Mouse (Mus musculus) testis, adult 2 months (tissue): ENCODE measurements around the gene Sf3b4. TPM values are rescaled to one million over a fixed set of nuclear protein-coding genes. Genes with fewer than 3 reads are reported as not detected.
"Not testable (repeated sequence)": the region's sequence is repeated elsewhere in the genome, so short reads cannot be mapped to it uniquely, and the experiment has no call there.

ENCODE experiments used
- H3K27ac ChIP-seq: fragments of 200-500 bp; 2 replicates; pipeline ENCODE4 v1.5.1; 2012; ENCODE audit warnings: low read depth, low read length; ENCODE audit not compliant: control insufficient read depth, insufficient read depth
- H3K27me3 ChIP-seq: fragments of 200-500 bp; 2 replicates; pipeline ENCODE4 v1.6.1; 2012; ENCODE audit warnings: mild to moderate bottlenecking, low read length, moderate library complexity; ENCODE audit not compliant: control insufficient read depth, insufficient read depth
- H3K36me3 ChIP-seq: fragments of 200-500 bp; 2 replicates; pipeline ENCODE4 v1.6.1; 2012; ENCODE audit warnings: mild to moderate bottlenecking, low read length; ENCODE audit not compliant: control insufficient read depth, insufficient read depth
- H3K4me1 ChIP-seq: fragments of 200-500 bp; 2 replicates; pipeline ENCODE4 v1.6.1; 2012; ENCODE audit warnings: low read length; ENCODE audit not compliant: control insufficient read depth, insufficient read depth
- H3K4me3 ChIP-seq: fragments of 200-500 bp; 2 replicates; pipeline ENCODE4 v1.5.1; 2012; ENCODE audit warnings: low read depth, mild to moderate bottlenecking, low read length, moderate library complexity, mixed read lengths; ENCODE audit not compliant: control insufficient read depth
- CTCF ChIP-seq: fragments of 200-500 bp; IDR thresholded peaks from 2 replicates; pipeline ENCODE4 v1.5.1; 2012; ENCODE audit warnings: low read depth, mild to moderate bottlenecking, inconsistent platforms, low read length, moderate library complexity; ENCODE audit not compliant: control insufficient read depth, insufficient read depth, insufficient replicate concordance
- POLR2A ChIP-seq: fragments of 200-500 bp; IDR thresholded peaks from 2 replicates; pipeline ENCODE4 v1.6.1; 2012; ENCODE audit warnings: low read depth, mild to moderate bottlenecking, inconsistent platforms, low read length, moderate library complexity; ENCODE audit not compliant: control insufficient read depth
- polyA plus RNA-seq: library from polyadenylated mRNA; depleted of rRNA; stranded (reverse); fragments of >200 nt; gene quantifications from 2 replicates; pipeline ENCODE4 v1.2.3, GENCODE M21; 2012; rRNA removed

The Sf3b4 gene
- polyA plus RNA-seq, 1 experiment: 143 TPM

GRCm38 (mm10) chr3:96220131-96220764 is 48.1 kb downstream of the Sf3b4 start:
- H3K27ac ChIP-seq: peak overlapping the region; percentile 83
- peak; percentile 64 for TF ChIP-seq POLR2A
- H3K36me3 ChIP-seq, H3K4me1 ChIP-seq, H3K27me3 ChIP-seq: not testable (repeated sequence)
- H3K4me3 ChIP-seq: peak overlapping the region; percentile 86

GRCm38 (mm10) chr3:96220765-96221639 is 48.9 kb downstream of the Sf3b4 start, which contains the start of the genes Hist2h2ac and Hist2h2be:
Gene Hist2h2ac (minus strand): TSS chr3:96220880.
Gene Hist2h2be (plus strand): TSS chr3:96221119.
- Histone ChIP-seq H3K27ac (peak within 1 kb of the TSS; percentile 83), H3K36me3 (no peaks in the 10 kb centered on the region), H3K4me3 (peak within 1 kb of the TSS; percentile 86), H3K27me3 (no peaks in the 10 kb centered on the region), H3K4me1 (peaks cover 2% of the 10 kb centered on the region)
- 0 out of 2 replicates have a peak, but pooled peaks have one; percentile 54 for TF ChIP-seq POLR2A
- no peak for TF ChIP-seq CTCF

- H3K4me3 ChIP-seq: peak overlapping the region; percentile 86
- H3K36me3 ChIP-seq: no peaks in the 10 kb centered on the region
- H3K4me1 ChIP-seq: peaks cover 2% of the 10 kb centered on the region
- H3K27ac ChIP-seq: peak overlapping the region; percentile 83; the same call in 1 of the 2 replicates
- no peaks in the 10 kb centered on the region for H3K27me3 ChIP-seq
- TF ChIP-seq POLR2A (no peak), CTCF (no peak)
These were observed 49.5 kb downstream of the Sf3b4 start for GRCm38 (mm10) chr3:96221640-96222038.

- no peak for TF ChIP-seq POLR2A
- TF ChIP-seq CTCF: no peak
- no peaks in the 10 kb centered on the region for H3K27me3 ChIP-seq
- H3K36me3 ChIP-seq: no peaks in the 10 kb centered on the region
- H3K27ac ChIP-seq: no peak overlapping the region
- H3K4me1 ChIP-seq: peaks cover 2% of the 10 kb centered on the region
- peak overlapping the region; percentile 14; the same call in 1 of the 2 replicates for H3K4me3 ChIP-seq
These were observed 50.6 kb downstream of the Sf3b4 start for GRCm38 (mm10) chr3:96222774-96223173.

- H3K4me1 ChIP-seq: no peaks in the 10 kb centered on the region; the same call in 1 of the 2 replicates
- no peak overlapping the region for H3K4me3 ChIP-seq
- no peaks in the 10 kb centered on the region for H3K36me3 ChIP-seq
- H3K27me3 ChIP-seq: no peaks in the 10 kb centered on the region
- TF ChIP-seq CTCF: no peak
- no peak for TF ChIP-seq POLR2A
- no peak overlapping the region for H3K27ac ChIP-seq
These were observed 53.3 kb downstream of the Sf3b4 start for GRCm38 (mm10) chr3:96225421-96225820.

Other genes with a start within 250 kb of the Sf3b4 start
- 4.4 and 6.0 TPM in 2 replicates for gene Anp32e, start 243.1 kb upstream of the Sf3b4 start, polyA plus RNA-seq
- 43.8 and 55.7 TPM in 2 replicates for gene Plekho1, start 176.3 kb upstream of the Sf3b4 start, polyA plus RNA-seq
- 3.3 and 4.1 TPM in 2 replicates for gene Vps45, start 113.9 kb upstream of the Sf3b4 start, polyA plus RNA-seq
- gene Otud7b, start 67.8 kb upstream of the Sf3b4 start, polyA plus RNA-seq: 46.0 and 46.1 TPM in 2 replicates
- gene Mtmr11, start 10.3 kb upstream of the Sf3b4 start, polyA plus RNA-seq: 0.93 and 1.1 TPM in 2 replicates
- 0.54 and 1.7 TPM in 2 replicates for gene Sv2a, start 8.8 kb downstream of the Sf3b4 start, polyA plus RNA-seq
- gene Bola1, start 47.4 kb downstream of the Sf3b4 start, polyA plus RNA-seq: 38.3 and 47.3 TPM in 2 replicates
- 3.7 and 3.9 TPM in 2 replicates for gene Hist2h2ab, start 47.5 kb downstream of the Sf3b4 start, polyA plus RNA-seq
- 7.3 and 9.4 TPM in 2 replicates for gene Hist2h2ac, start 48.5 kb downstream of the Sf3b4 start, polyA plus RNA-seq
- 11.3 and 13.0 TPM in 2 replicates for gene Hist2h2be, start 48.8 kb downstream of the Sf3b4 start, polyA plus RNA-seq
- gene Hist2h3c2, start 66.8 kb downstream of the Sf3b4 start, polyA plus RNA-seq: 18.0 and 18.3 TPM in 2 replicates
- gene Hist2h2aa2, start 67.9 kb downstream of the Sf3b4 start, polyA plus RNA-seq: 37.8 and 209 TPM in 2 replicates
- 1,076 and 1,288 TPM in 2 replicates for gene Hist2h2aa1, start 73.2 kb downstream of the Sf3b4 start, polyA plus RNA-seq
- not detected in 2 replicates for gene Hist2h3c1, start 74.4 kb downstream of the Sf3b4 start, polyA plus RNA-seq
- gene Hist2h4, start 91.0 kb downstream of the Sf3b4 start, polyA plus RNA-seq: 0.42 and 0.43 TPM in 2 replicates
- gene Hist2h3b, start 96.3 kb downstream of the Sf3b4 start, polyA plus RNA-seq: 5.0 and 6.2 TPM in 2 replicates
- 1.4 and 1.6 TPM in 2 replicates for gene Hist2h2bb, start 97.4 kb downstream of the Sf3b4 start, polyA plus RNA-seq
- 0.19 and 0.23 TPM in 2 replicates for gene Fcgr1, start 121.6 kb downstream of the Sf3b4 start, polyA plus RNA-seq